Mouse (Mus musculus) cerebellum, postnatal 4 days (tissue): ENCODE data around the gene Hcn1.

ENCODE experiments used
- DNase-seq, 2 experiments: peaks; one replicate each; pipeline ENCODE4 v3.0.0; 2022; ENCODE audit warnings: low spot score in 2 of 2, mixed read lengths in 1 of 2

Hcn1 gene

GRCm38 (mm10) chr13:117602181-117602580, at the start of gene Hcn1:
Hcn1 (plus strand) TSS chr13:117602320.
- DNase-seq: peak; percentile 81 to 91

- DNase-seq: peak; percentile 20 to 61
Observed at GRCm38 (mm10) chr13:117567251-117567650, 34.9 kb upstream of the Hcn1 start.

DNA sequence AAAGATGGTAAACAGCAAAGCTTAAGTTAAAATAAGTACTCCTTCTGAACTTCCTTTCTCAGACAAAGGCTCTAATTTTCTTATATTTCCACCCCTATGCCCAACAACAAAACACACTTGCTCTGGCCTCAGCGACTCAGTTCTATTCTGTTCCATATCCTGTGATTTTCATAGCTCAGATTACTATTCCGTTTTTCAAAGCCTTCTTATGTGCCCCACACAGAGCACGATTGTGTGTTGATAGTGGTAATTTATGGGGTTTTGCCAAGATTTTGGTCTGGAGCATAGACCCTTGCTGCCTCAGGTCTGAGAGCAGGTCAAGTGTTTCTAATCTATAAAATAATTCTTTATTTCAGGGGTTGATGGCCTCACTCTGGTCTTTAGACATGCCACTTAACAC, 30.4 kb upstream of the Hcn1 start:
- DNase-seq: no peak

GRCm38 (mm10) chr13:117594494-117595182, 7.5 kb upstream of the Hcn1 start:
- no peak for DNase-seq

DNA sequence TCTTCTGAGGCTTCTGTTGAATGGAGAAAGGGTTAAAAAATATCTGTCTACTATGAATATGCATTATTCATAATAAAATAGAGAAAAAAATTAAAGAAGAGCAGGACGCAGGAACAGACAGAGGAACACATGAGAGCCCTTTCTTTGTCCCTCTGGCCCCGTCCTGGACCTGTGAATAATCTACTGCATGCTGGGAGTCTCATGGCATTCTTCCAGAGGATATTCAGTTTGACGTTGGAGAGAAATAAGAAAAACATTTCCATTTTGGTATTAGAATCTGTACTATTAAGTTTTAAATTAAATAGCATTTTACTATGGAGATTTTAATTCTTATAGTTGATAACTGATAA, 7.0 kb upstream of the Hcn1 start:
- DNase-seq: no peak

- no peak for DNase-seq
Observed at GRCm38 (mm10) chr13:117601331-117601965, 672 bp upstream of the Hcn1 start.

GRCm38 (mm10) chr13:117602617-117603358, 668 bp downstream of the Hcn1 start:
- DNase-seq: peak; percentile 23 to 24

DNA sequence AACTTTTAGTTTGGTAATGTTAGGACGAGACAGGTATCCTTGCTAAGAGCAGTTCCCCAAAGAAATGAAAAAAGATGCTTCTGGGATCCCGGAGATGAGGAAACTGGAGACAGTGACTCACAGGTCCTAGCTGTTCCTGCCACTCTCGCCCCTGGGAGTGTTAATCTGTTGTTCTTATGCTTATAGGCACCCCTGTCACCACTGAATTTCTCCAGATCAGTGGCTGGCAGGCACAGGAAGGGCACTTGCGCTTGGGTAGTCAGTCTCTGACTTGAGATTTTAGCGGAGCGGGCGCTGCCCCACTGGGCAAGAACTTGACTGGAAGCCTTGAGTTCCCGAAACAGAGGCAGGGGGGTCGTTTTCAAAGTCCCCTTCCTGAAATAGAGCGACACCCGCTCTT, 1.3 kb downstream of the Hcn1 start:
- DNase-seq: peak in 1 of 2 experiments; percentile 12

DNA sequence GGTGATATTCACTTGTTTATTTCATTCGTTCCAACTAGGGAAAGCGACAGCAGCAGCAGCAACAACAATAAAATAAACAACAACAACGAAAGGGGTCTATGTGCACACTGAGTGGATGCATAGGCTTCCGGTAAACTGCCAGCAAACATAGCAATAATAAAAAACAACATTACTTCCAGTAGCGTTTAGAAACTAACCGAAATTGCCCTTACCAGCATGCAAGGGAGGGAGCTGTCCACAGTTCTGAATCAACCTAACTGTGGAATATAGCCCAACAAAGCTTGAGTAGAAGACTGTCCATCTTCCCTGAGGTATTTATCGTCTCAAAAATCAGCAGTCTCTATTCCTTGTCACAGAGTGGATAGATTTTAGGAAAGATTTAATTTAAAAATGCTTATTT, 2.0 kb downstream of the Hcn1 start:
- no peak for DNase-seq

DNA sequence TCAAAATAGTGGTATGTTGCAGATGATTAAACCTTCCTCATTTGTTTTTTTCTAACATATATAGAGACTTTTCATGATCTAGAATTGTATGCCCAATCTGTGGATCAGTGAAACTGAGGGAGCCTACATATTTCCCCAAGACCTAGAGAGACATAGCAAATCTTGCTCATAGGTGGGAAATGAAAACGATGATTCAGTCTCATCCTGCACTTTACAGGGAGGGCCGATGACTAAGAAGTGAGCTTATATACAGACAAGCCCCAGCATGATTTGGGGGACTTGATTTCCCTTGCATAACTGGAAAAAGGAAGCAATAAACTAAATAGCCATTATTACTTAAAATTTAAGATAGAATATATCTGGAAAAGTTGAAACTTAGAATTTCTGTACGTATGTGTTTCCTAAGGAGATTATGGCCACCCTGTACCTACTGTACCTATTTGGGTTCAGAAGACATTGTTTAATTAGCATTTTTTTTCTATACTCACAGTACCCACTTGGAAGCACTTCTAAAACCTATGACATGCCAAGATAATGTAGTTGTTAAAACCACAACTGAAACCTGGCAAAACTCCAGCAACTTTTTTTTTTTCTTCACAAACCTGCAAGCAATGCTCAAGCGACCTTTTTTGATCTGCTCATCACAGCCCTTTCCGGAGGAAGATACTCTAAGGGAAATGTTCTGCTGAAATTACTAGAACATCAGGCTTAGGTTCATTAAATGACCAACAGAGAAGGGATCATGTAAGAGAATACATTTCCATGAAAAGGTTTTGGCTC, 3.0 kb downstream of the Hcn1 start:
- no peak for DNase-seq

DNA sequence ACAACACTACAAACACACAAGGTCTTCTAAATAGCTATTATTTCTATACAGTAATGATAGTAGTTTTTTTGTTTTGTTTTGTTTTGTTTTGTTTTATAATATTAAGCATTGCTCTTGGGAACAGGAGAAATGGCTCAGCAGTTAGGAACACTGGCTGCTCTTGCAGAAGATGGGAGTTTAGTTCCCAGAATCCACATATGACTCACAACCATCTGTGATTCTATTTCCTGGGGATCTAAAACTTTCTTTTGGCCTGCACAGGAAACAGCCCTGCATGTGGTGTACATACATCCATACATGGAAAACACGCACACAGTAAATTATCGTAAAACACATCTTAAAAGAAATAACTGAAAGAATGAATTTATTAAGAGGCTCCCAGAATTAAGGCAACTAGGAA, 9.8 kb downstream of the Hcn1 start:
- DNase-seq: no peak

DNA sequence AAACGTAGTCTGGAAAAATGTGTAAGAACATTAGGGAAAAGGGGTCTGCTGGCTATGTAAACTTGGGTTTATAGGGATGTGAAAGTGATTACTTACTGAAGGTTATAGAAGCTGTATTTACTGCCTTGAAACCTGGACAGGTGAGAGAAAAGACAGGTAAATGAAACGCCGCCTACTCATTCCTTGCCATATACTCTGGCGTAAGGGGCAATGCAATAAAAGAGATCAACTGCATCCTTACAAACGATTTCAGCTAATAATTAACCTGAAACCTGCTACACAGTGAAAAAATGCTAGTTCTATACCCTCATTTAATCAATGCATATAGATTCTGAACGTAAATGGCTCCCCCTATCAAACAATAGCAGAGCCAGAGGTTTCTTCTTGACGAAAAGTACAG, 17.4 kb downstream of the Hcn1 start:
- no peak for DNase-seq

DNA sequence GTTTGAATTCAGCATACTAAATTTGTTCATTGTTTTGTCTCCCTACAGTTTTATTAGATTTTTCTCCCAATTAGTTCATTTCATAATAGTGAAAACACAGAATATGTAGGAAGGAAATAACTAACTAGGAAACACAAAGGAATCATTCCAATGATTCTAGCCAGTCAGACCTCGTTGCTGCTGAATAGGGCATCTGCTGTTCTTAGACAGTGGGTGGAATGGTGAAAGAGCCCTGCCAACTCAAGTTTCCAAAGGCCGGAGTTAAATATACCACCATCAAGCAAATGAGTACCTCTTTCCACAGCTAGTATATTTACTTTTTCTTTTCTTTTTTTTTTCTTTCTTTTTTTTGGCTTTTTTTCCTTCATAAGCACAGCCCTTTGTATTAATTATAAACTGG, 55.4 kb downstream of the Hcn1 start:
- no peak for DNase-seq

GRCm38 (mm10) chr13:117658414-117659175, 56.5 kb downstream of the Hcn1 start:
- DNase-seq: peak in 1 of 2 experiments; percentile 19

- DNase-seq: peak in 1 of 2 experiments; percentile 6
Observed at GRCm38 (mm10) chr13:117659511-117659910, 57.4 kb downstream of the Hcn1 start.

GRCm38 (mm10) chr13:117662661-117663060, 60.5 kb downstream of the Hcn1 start:
- DNase-seq: no peak

- no peak for DNase-seq
Observed at GRCm38 (mm10) chr13:117669303-117669702, 67.2 kb downstream of the Hcn1 start.

DNA sequence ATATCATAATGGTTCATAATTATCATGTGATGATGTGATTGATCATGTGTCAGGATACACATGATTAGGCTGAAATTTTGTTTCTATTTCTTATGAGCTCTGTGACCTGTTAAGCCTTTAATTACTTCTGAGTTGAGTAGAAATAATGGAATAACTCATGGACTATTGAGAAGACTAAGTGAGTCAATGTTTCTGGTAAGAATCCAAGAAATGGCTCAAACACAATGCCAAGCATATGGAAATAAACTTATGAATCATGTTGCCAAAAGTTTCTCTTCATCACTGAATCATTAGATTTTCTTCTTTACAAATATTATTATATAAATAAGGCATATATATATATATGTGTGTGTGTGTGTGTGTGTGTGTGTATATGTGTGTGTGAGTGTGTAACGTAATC, 69.7 kb downstream of the Hcn1 start:
- DNase-seq: no peak

GRCm38 (mm10) chr13:117676418-117676817, 74.3 kb downstream of the Hcn1 start:
- DNase-seq: no peak

DNA sequence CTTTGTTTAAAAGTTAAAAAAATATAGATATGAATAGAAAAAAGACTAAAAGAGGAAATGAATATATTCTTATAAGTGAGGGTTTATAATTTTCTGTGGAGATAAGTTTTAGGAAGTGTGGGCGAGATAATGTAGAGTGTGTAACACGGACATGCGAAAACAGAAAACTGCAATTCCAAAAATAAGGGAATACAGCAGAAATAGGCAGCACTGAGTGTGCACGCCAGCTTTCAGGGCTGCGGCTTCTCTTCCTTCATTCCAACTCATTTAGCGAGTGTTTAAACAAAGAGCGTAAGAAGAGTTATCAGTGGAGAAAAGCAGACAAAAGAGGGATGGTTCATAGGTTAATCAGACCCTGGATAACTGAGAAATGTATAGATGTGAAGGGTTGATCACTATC, 85.5 kb downstream of the Hcn1 start:
- no peak for DNase-seq

- no peak for DNase-seq
Observed at GRCm38 (mm10) chr13:117694729-117695332, 92.7 kb downstream of the Hcn1 start.
